Mouse (Mus musculus) lung, postnatal 14 days (tissue): ENCODE results near the gene Pard6b.
"Not testable (repeated sequence)": the region's sequence is repeated elsewhere in the genome, so short reads cannot be mapped to it uniquely, and the experiment has no call there.

Experiments
- DNase-seq: peaks from one replicate; pipeline ENCODE4 v3.0.0; 2021

The Pard6b gene

DNA sequence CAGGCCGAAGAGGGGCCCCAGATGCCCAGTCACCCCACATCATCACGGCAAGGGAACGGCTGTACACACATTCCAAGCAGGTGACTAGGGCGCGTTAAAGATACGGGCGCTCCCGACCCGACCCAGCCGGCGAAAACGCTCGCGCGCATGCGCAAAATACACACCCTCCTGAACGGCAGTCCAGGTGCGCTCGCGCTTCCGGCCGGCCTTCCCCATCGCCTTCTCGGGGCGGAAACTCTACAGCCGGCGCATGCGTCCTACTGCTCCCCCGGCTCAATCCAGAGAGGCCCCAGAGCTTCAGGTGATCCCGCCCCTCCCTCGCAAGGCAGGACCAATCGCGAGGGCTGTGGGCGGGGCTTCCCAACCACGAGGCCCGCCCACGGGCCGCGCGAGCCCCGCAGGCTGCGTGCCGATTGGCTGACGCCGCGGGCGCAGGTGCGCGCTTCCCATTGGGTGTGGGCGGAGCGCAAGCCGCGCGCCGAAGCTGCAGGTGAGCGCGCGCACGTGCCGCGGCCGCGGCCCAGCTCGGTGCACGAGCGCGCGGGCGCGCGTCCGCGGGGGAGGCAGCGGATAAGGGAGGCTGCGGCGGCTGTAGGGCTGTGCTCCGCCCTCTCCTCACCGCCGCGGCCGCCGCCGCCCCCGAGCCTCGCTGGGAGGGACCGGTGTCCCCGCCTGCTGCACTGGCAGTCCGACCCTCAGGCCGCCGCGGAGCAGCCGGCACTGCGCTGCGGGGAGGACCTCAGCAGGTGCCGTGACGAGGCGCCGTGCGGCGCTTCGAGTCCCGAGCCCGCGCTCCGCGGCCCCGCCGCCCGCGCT, at the start of gene Pard6b:
Gene Pard6b, plus strand, starts transcription at position 574 of the 816 bp plus-strand sequence.
- peak; percentile 90 for DNase-seq

DNA sequence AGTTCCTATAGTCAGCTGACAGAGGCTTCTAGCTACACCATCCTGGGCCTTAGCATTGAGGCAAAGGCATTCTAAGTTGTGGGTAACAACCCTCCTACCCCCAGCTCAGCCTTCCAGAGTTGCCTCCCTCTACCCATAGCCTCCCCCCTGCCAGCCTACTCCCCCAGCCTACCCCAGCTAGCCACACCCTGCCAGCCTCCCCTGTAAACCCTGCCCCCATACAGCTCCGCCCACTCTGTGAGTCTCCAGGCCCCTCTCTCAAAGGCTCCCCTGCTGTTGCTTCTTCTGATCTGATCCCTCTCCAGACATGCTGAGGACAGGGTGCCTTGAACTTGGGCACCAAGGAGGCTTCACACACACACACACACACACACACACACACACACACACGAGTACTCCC, 49.0 kb upstream of the Pard6b start:
- no peak for DNase-seq

DNA sequence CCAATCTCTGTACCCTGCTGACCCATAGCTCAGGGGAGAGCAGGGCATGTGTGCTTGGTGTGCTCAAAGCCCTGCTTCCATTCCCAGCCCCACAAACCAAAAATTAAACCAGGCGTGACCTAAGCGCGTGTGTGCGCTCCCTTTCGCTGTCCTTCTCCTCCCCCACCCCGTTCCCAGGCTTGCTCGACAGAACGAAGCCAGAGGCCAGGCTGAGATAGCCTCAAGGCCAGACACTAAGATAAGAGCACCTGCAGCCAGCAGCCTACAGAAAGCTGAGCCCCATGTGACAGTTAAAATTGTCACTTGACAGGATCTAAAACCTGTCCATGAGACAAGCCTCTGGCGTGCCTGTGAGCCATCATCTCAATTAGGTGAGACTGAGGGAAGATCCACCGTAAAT, 46.9 kb upstream of the Pard6b start:
- no peak for DNase-seq

DNA sequence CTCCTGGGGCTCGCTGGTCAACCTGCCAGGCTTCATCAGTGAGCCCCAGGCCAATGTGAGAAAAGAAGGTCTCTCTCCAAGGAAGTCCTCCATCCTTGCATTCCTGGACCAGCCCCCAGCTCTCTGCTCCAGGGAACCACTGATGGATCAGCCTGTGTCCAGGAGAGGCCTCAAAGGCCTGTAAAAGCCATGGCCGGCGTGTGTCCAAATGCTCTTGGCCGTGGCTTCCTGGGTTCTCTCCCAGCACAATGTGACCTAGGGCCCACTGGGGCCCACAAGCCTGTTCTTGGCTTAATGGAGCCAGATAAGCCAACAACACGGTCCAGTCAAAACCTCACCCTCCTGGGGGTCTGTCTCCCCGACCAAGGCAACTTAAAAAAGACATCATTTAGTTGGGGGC, 44.9 kb upstream of the Pard6b start:
- DNase-seq: no peak

DNA sequence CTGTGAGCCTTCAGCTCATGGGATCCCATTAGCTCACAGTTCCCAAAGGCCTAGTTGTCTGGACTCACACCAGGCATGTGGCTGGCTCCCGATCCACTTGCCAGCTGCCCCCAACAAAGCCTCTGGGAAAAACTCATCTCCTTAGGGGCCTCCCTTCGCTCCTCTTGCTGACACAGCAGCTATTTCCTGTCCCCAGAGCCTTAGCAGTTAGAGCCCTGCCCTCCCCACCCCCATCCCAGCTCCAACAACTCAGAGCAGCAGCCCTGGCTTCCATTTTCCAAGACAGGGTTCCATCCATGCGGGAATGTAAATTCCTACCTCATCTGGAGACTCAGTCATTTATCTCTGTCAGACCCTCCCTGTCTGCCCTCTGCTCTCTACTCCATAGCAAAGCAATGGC, 43.7 kb upstream of the Pard6b start:
- DNase-seq: no peak

DNA sequence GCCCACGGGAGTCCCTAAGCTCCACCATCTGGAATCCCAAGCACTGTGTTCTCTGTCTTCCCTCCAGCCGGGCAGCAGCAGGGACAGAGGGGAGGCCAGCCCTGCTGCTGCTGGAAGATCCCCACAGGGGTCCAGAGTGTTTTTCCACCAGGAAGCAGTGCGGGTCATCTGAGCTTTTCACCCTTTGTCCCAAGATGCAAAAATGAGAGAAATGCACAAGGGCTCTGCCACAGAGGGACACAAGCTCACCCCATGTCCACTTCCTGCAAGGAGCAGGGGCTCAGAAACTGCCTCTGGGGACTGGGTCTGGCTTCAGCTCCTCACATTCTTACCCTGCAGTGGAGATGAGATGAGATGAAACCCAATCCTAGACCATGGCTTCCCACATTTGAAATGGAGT, 40.1 kb upstream of the Pard6b start:
- DNase-seq: no peak

DNA sequence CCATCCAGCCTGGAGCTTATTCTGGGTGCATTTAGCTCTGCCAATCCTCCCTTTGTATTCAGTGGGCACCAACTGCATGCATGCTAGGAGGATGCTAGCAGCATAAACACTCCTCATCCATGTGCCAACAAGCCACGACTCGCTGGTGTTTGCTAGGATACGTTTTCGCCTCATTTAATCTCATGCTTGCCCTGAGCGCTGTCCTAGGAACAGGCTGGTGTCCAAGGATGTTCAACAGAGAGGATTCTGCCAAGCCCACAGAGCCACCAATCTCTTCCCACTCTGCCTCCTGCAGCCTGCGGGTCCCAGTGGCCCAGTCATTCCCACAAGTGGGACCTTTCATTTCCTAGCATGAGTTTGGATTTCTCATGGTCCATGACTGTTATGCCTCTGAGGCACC, 38.8 kb upstream of the Pard6b start:
- DNase-seq: no peak

DNA sequence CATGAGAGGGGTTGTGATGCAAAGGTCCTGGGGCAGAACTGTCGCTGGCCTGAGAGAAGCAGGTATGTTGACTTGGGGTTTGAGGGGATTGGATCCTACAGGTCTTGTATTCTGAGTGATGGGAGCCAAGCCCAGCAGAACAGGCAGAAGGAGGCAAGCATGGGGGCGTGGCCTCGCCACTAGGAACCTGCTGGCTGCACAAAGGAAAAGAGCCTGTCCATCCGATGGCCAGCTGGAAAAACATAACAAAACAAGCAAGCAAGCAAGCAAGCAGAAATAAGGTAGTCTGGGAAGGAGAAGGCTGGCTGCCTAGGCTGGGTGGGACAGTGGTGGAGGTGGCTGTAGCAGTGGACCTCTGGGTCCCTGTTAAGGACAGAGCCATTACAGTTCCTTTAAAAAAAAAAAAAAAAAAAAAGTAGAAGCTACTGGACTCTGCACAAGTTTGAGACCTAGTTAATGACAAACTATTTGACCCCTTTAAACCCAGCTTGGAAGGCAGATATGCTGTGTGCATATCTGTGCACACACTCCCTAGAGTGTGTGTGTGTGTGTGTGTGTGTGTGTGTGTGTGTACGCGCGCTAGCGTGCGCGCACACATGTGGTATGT, 36.0 kb upstream of the Pard6b start:
- DNase-seq: no peak

DNA sequence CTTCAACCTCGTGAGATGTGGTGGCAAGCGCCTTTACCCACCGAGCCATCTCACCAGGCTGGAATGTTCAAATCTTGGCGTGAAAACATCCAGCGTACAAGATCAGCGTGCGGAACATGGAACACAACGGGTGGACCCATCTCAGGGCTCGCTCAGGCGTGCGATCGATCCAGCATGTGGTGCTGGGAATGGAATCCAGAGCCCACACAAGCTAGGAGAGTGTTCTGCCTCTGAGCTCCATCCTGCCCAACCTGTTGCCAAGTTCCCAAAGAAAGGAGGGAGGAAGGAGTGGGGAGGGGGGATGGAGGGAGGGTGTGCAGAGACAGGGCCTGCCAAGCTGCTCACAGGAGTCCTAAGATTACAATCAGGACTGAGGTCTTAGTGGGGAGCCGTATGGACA, 35.4 kb upstream of the Pard6b start:
- DNase-seq: no peak

DNA sequence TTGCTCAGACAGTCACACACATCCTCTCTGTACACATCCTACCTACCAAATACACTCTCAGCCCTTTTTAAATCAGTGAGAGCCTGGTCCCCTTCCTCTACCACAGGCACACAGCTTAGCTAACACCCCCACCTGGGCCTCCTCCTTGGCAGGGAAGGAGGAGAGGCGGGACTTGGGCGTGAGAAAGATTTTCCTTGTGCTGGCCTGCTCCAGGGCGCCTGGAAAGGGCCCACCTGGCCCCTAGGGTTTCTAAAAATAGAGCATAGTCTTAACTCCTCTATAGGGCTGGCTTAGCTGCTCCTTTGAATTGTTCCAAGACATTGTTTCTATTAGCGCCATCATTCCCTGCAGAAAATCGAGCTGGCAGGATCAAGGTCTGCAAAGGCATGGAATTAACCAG, 35.0 kb upstream of the Pard6b start:
- DNase-seq: no peak

DNA sequence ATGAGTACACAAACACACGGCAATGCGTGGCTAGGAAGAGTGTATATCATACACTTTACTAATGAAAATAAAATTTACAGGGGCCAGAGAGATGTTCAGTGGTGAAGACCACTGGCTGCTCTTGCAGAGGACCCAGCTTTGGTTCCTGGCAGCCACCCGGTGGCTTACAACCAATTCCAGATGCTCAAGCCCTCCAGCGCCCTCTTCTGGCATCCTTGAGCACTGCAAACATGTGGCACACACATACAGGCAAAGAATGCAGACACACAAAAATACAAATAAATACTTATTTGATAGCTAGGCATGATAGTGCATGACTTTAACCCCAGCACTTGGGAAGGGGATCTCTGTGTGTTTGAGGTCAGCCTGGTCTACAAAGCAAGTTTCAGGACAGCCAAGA, 34.3 kb upstream of the Pard6b start:
- DNase-seq: no peak

DNA sequence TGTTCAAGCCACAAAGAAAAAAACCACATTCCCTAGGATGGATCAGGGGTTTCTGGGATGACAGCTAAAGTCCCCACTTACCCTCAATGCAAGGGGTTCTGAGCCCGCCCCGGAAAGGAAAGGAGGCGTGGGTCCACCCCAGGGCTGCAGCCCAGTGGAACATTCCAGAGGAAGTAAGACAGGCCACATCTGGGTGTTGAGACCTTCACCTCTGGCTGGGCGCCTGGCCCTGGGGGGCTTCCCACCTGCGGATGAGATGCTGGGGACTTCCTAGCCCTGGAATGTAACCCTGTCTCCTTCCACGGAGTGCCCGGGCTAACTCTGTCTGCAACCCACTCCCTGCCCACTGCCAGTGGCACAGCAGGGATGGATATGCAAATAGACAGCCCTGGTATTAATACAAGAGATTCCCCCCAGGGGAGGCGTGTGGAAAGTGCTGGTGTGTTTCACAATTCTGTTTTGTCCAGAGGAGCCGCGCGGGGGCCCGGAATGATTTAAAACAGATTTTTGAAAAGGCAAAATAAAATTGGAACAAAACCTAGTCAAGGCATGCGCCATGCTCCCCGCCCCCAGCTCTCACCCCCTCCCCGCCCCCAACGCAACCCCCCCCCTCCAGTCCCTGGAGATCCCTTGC, 31.7 kb upstream of the Pard6b start:
- DNase-seq: no peak

DNA sequence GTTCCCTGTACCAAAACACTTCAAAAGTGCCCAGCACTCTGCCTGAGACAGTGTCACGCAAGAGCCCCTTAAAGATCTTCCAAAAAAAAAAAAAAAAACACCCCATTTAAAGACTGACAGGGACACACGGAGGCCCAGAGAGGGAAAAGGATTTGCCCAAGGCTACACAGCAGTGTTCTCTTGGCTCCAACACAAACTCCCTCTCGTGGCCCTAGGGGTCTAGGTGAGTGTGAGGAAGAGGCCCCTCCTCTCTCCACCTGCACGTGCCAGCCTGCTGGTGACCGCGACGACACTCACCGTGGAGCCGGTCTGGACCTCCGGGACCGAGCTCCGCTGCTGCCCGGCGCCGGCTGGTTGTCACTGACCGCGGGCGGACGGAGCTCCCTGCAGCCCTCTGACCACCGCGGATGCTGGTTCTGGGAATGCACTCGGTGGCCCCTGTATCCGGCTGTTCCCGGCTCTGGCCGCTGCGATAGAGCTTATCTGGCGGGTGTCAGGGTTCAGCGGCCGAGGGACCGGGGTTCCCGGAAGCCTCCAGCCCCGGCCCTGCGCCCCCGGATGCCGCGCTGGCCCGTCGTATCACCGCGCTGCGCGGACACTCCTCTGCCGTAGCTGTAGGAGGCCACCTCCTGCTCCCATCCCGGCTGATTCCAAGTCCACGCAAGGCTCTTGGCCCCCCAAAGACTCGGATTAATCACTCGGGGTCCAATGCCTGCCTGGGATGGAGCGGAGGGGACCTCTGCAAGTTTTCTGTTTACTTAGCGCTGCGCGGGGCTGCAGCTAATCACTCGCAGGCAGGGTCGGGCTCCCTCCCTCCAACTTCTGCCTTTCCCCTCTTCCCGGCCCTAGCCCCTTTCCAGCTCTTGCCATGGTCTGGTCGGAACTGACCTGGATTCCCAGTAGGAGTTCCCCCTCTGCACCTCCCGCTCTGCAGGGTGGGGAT, 30.5 kb upstream of the Pard6b start:
- peak; percentile 34 for DNase-seq

DNA sequence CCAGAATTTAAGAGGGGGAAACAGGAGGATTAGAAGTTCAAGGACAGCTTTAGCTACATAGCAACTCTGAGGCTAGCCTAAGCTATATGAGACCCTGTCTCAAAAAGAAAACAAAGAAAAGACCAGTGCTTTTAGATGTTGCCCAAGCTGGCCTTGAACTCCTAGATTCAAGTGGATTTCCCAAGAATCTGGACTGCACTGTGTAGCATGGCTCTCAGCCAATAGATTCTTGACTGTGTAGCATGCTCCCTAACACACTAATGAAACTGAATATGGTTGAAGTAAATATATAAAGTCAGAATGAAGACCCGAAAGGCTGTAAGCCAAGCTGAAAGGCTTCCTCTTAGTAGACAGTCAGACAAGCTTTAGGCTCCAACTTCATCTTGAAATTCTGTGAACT, 28.6 kb upstream of the Pard6b start:
- DNase-seq: no peak

DNA sequence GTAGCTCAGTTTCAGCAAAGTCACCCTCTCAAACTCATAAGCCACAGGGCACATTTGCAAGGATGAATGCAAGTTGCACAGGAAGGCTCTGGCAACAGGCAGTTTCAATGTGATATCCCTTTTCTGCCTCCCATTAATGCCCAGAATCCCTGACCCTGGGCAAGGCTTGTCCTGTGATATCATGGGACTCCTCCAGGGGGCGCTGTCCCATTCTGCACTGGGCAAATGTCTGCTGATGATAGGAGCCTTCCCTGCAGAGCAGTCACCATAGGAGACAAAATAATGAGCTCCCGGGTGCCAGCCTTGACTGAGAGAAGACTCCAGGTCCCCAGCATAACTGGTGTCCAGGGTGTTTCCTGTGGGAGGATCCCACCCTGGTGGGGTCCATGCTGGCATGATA, 28.1 kb upstream of the Pard6b start:
- peak; percentile 71 for DNase-seq

DNA sequence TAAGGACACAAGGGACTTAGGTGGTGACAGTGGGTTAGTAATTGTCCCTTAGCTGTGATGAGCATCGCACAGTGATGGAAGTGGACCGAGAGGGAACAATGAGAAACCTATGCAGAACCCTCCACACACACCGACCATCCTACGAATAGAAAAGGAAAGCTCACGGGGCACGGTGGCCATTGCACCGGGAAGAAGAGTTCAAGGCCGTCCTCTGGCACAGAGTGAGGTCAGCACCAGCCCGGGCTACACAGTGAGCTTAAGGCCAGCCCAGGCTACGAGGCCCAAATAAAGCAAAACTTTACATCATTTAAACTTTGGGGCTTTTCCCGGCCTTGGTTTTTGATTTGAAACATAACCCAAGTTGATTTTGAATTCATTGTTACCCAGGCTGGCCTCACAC, 26.7 kb upstream of the Pard6b start:
- no peak for DNase-seq

DNA sequence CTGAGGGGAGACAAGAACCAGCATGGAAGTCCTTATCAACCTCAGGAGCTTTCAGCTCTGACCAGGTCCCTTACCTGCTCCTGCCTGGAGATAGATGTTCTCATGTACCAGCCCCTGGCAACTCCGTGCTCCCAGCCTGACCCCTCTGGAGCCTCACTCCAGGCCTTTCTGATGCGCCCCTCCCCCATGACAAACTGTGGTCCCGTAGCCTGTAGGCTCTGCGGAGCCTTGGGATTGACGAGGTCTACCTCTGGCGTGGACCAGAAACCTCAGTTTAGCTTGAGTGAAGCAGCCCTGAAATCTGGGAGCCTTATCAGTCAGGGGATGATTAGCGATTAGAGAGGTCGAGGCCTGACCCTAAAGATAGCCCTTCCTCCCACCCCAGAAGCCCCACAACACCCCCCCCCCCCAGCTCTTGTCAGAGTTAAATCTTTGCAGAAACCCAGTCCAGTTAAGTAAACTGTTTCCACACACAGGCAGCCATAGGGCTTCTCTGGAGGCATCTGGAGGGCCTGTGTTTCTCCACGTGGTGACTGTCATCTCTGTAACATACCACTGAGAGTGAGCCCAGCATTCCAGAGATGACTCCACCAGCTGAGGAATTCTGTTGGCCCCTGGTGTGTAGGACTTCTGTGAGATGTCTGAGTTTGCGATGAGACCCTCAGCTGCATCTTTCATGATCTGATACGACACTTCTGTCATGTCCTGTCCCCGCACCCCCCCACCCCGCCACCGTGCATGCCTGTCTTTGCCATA, 24.7 kb upstream of the Pard6b start:
- no peak for DNase-seq

DNA sequence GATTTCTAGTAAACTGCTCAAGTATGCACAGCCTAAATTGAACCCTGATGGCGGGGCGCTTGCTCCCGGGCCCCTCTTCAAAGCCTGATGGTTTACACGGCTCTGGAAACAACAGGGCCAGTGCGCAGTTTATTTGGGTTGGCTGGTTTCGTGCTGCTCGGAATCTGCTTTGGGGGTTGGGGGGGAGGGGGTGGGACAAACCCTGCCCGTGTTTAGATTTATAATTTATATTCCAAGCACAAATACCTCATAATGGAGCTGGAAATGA, 24.2 kb upstream of the Pard6b start:
- no peak for DNase-seq

DNA sequence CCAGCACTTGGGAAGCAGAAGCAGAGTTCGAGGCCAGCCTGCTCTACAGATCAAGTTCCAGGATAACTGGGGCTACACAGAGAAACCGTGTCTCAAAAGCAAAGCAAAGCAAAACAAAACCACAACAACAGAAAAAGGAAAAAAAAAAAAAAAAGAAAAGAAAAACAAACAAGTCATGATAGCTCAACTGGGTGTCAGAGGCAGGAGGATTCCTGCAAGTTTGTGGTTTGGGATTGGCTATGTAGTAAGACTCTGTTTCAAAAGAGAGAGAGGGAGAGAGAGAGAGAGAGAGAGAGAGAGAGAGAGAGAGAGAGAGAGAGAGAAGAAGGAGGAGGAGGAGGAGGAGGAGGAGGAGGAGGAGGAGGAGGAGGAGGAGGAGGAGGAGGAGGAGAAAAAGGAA, 22.9 kb upstream of the Pard6b start:
- DNase-seq: not testable (repeated sequence)

DNA sequence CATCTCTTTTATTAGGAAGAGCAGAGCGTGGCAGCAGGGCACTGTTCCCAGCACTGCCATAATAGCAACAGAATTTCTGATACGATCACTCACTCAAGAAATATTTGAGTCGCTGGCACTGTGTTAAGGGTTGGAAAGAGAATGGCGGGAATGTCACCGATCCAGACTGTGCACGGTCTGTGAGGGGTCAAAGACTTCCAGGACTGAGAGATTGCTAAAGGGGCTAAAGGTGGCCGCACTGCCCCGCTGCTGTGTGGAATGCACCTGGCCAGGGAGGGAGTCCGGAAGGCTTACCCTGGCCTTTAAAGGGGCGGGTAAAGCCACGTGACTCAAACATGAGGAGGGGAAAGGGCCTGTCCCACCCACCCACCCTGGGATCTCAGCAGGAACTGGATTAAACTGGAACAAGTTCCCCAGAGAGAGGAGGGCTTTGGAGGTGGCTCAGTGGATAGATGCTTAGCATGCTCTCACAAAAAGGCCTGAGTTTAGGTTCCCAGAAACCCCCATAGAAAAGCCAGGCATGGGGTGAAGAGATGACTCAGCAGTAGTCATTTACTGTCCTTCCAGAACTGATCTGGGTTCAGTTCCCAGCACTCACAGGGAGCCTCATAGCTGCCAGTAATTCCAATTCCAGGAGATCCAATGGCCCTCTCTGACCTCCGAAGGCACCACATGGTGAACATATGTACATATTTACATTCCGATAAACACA, 22.2 kb upstream of the Pard6b start:
- DNase-seq: no peak

DNA sequence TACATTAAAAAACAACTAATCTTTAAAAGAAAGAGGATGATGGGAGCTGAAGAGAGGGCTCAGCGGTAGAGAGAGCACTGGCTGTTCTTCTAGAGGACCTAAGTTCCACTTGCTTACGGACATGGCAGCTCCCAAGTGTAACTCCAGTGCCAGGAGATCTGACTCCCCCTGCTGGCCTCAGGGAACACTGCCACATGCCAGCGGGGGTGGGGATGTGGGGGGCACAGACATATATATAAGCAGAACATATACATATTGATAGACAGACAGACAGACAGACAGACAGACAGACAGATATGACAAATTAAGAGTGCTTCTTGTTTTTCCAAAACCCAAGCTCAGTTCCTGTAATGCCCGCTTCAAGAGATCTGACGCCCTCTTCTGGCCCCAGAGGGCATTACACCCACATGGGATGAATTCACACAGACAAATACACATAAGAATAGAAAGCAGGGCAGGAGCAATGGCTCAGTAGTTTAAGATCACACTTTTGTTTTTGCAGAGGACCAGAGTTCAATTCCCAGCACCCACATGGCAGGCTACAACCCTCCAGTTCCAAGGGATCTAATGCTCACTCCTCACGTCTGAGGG, 21.5 kb upstream of the Pard6b start:
- DNase-seq: no peak

DNA sequence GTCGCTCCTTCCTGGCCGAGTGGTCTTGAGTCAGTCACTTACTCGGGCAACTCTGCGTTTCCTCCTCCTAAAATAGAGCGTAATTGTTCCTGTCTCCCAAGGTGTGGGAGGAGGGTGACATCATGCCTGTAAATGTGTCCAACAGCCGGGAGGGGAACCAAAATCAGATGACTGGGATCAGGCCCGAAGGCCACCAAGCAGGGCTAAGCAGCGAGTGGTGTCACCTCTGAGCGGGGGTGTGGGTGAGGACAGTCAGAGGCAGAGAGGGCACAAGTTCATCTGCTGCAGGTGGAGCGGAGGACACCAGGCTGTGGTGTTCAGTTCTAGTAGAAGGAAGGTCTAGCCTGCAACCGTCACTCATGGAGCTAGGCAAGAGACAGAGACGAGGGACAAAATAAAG, 17.1 kb upstream of the Pard6b start:
- no peak for DNase-seq
